Mouse (Mus musculus) heart, embryonic 14.5 days (tissue): Measurements from ENCODE around the gene Prrc2c. TPM values are rescaled to one million over a fixed set of nuclear protein-coding genes. Genes with fewer than 3 reads are reported as not detected.
"Not testable (repeated sequence)": the region's sequence is repeated elsewhere in the genome, so short reads cannot be mapped to it uniquely, and the experiment has no call there.

ENCODE experiments used
- ATAC-seq: fragments of 200-750 bp; cut with Nextera tagmentation; 2 replicates; pipeline ENCODE4 v1.8.0; 2017; ENCODE audit warnings: low read depth, moderate TSS enrichment; ENCODE audit not compliant: insufficient number of reproducible peaks, insufficient read depth, low FRiP score
- H3K27ac ChIP-seq, 2 experiments: fragments of 200-500 bp in 1 of 2; fragments of 300-500 bp in 1 of 2; sonication (generic) in 1 of 2; replicated peaks in 1 of 2; 2 replicates each; pipeline ENCODE4 v1.5.1; 2012 to 2014; ENCODE audit warnings: low read depth in 2 of 2, low read length in 2 of 2, control low read depth in 1 of 2, mild to moderate bottlenecking in 1 of 2, mixed read lengths in 1 of 2; ENCODE audit not compliant: control insufficient read depth in 1 of 2, insufficient read depth in 1 of 2
- H3K27me3 ChIP-seq: fragments of 300-500 bp; sonication (generic); 2 replicates; pipeline ENCODE4 v1.6.1; 2014; ENCODE audit warnings: mild to moderate bottlenecking, low read length, control low read depth; ENCODE audit not compliant: control insufficient read depth, insufficient read depth
- H3K36me3 ChIP-seq: fragments of 300-500 bp; sonication (generic); 2 replicates; pipeline ENCODE4 v1.6.1; 2014; ENCODE audit warnings: mild to moderate bottlenecking, control low read depth, low read length, mixed read lengths; ENCODE audit not compliant: control insufficient read depth, insufficient read depth
- H3K4me1 ChIP-seq, 2 experiments: fragments of 200-500 bp in 1 of 2; fragments of 300-500 bp in 1 of 2; sonication (generic) in 1 of 2; 2 replicates each; pipeline ENCODE4 v1.6.1; 2012 to 2014; ENCODE audit warnings: low read length in 2 of 2, control low read depth in 1 of 2, mixed read lengths in 1 of 2; ENCODE audit not compliant: control insufficient read depth in 2 of 2, insufficient read depth in 2 of 2
- H3K4me2 ChIP-seq: fragments of 300-500 bp; sonication (generic); 2 replicates; pipeline ENCODE4 v1.6.1; 2014; ENCODE audit warnings: mild to moderate bottlenecking, low read length
- H3K4me3 ChIP-seq, 2 experiments: fragments of 200-500 bp in 1 of 2; fragments of 300-500 bp in 1 of 2; sonication (generic) in 1 of 2; 2 replicates each; pipeline ENCODE4 v1.5.1; 2012 to 2014; ENCODE audit warnings: low read length in 2 of 2, mild to moderate bottlenecking in 2 of 2, control low read depth in 1 of 2, low read depth in 1 of 2, moderate library complexity in 1 of 2; ENCODE audit not compliant: control insufficient read depth in 1 of 2, insufficient read depth in 1 of 2
- H3K9ac ChIP-seq: fragments of 300-500 bp; sonication (generic); 2 replicates; pipeline ENCODE4 v1.6.1; 2014; ENCODE audit warnings: mild to moderate bottlenecking, low read length
- H3K9me3 ChIP-seq: fragments of 300-500 bp; sonication (generic); 2 replicates; pipeline ENCODE4 v1.6.1; 2016; ENCODE audit warnings: low read length, control low read depth; ENCODE audit not compliant: control insufficient read depth
- WGBS: fragments of 180-500 bp; shearing (Covaris S2); extraction: QIAGEN DNeasy Blood & Tissue Kit; methylation state at CpG from one replicate; pipeline ENCODE4 v1.1.7; 2014; 5-methylcytosine and 5-hydroxymethylcytosine counted together
- polyA plus RNA-seq: library from polyadenylated mRNA; unstranded; fragments of >200 nt; fragmentation: Nextera tagmentation; extraction: Ambion mirVana; gene quantifications from 2 replicates; pipeline ENCODE4 v1.2.1, GENCODE M21; 2014

The Prrc2c gene
- polyA plus RNA-seq, result 80.1 and 91.7 TPM in 2 replicates

DNA sequence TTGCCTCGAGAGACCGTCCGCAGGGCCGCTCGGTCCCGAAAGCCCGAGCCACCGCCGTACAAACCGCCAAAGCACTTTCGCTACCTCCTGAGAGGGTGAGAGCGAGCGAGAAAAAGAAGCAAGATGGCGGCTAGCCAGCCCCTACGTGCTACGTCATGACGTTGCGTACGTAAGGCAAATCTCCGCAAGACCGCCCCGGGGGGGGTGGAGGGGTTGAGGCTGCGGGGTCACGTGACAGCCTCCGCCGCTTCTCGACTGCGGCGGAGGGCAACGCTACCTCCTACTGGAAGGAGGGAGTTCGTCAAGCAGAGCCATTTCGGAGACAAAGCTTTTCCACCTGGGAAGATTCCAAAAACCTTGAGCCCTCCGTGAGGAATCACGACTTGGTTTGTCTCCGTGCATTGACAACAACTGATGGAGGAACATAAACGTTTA is at the start of gene Prrc2c:
Gene Prrc2c (minus strand): TSS at position 156 of the 435 bp plus-strand sequence.
- H3K4me2 ChIP-seq, result peak within 1 kb of the TSS; percentile 84
- H3K9ac ChIP-seq, result peak within 1 kb of the TSS; percentile 100
- WGBS, result under 1% methylated on average over 36 of the region's 36 CpGs
- no peaks in the 10 kb centered on the region for H3K27me3 ChIP-seq
- H3K4me3 ChIP-seq, result peak within 1 kb of the TSS; percentile 85 to 99
- ATAC-seq, result peak; percentile 94
- H3K9me3 ChIP-seq, result no peaks in the 10 kb centered on the region
- no peaks in the 10 kb centered on the region for H3K36me3 ChIP-seq
- peaks cover 2 to 17% of the 10 kb centered on the region in 2 experiments; a peak in 3 of 4 replicates for H3K4me1 ChIP-seq
- H3K27ac ChIP-seq, result peak within 1 kb of the TSS; percentile 99 to 100

DNA sequence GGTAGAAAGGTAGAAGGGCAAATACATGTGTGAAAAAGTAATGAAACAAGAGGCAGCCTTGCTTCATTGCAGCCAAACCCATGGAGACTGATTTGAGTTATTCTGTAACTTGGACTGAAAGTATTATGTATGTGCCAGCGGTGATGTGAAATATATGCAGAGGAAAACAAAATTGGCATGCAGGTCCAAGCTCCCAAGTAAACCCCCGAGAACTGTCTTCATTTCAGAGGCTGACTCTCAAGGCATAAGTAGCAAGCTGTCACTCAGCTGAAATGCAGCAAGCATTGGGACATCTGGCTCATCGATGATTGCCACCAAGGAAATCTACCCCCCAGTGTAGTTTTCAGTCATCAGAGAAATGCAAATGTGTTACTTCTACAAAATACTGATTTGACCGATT is 44.9 kb upstream of the Prrc2c start:
- 78% methylated on average over 4 of the region's 4 CpGs for WGBS
- Histone ChIP-seq H3K36me3 (no peaks in the 10 kb centered on the region), H3K27ac (no peak overlapping the region), H3K9ac (no peak overlapping the region), H3K9me3 (no peaks in the 10 kb centered on the region), H3K4me1 (no peaks in the 10 kb centered on the region), H3K4me2 (no peak overlapping the region), H3K4me3 (no peak overlapping the region), H3K27me3 (no peaks in the 10 kb centered on the region)
- ATAC-seq, result no peak

GRCm38 (mm10) chr1:162783669-162784248 is 43.4 kb upstream of the Prrc2c start:
- no peak overlapping the region for H3K4me3 ChIP-seq
- WGBS, result 78% methylated on average over 7 of the region's 7 CpGs

GRCm38 (mm10) chr1:162781035-162781434 is 40.7 kb upstream of the Prrc2c start:
- ATAC-seq, H3K9me3 ChIP-seq, H3K9ac ChIP-seq, H3K4me1 ChIP-seq, H3K36me3 ChIP-seq, H3K27me3 ChIP-seq, H3K4me2 ChIP-seq, H3K27ac ChIP-seq, H3K4me3 ChIP-seq: not testable (repeated sequence)
- WGBS, result 89% methylated on average over 2 of the region's 2 CpGs

More at GRCm38 (mm10) chr1:162783669-162784248, 43.4 kb upstream of the Prrc2c start:
- Histone ChIP-seq H3K9me3 (no peaks in the 10 kb centered on the region), H3K27me3 (no peaks in the 10 kb centered on the region), H3K9ac (no peak overlapping the region), H3K36me3 (no peaks in the 10 kb centered on the region), H3K4me2 (no peak overlapping the region), H3K27ac (no peak overlapping the region), H3K4me1 (no peaks in the 10 kb centered on the region)
- ATAC-seq, result no peak

DNA sequence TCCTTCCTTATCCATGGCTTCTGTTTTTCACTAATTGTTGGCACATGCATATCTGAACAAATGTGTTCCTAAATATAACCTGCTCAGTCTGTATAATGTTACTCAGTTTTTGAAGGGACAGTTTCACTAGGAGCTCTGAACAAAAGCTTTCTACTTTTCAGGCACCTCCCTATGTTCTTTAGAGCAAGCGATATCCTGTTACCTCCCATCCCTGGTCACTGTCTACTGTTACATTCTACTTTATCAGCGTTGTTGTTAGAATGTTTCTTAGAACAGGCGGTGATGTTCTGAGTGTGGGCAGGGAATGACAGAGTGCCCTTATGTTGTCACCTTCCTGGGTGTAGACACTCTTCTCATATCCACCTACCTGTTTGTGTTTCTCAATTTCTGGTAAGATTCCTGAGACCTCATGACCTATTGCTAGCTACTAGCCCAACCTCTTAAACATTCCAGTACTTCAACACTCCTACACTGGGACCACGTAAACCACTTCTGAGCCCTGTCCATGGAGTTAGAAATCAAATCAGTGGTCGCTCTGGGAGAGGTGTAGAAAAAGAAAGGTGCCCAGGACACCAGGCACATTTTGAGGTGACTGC is 37.7 kb upstream of the Prrc2c start:
- no peak overlapping the region for H3K27ac ChIP-seq
- H3K4me3 ChIP-seq, result no peak overlapping the region
- no peak overlapping the region for H3K9ac ChIP-seq
- H3K27me3 ChIP-seq, result no peaks in the 10 kb centered on the region
- no peaks in the 10 kb centered on the region for H3K36me3 ChIP-seq
- no peak overlapping the region for H3K4me2 ChIP-seq
- no peak for ATAC-seq
- 45% methylated on average over 5 of the region's 5 CpGs for WGBS
- no peaks in the 10 kb centered on the region for H3K9me3 ChIP-seq
- H3K4me1 ChIP-seq, result peaks cover 0 to 5% of the 10 kb centered on the region in 2 experiments; a peak in 1 of 4 replicates

DNA sequence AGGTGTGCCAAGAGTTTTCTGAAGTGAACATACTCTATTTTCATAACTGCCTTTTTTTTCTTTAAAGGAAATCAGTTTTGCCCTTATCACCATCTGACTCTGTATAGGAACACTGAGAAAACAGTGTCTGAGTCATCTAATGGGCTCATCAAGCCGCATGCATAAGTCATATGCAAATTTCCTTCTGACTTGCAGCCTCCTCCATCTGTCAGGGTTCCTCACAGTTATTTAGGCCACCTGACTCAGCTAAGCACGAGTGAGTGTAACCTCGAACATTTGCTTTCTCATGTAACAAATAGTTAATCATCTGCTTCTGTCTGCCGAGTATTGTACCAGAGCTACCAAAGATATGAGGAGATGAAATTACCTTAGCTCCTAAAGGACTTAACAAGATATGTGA is 33.3 kb upstream of the Prrc2c start:
- H3K4me1 ChIP-seq, result peaks cover 0 to 5% of the 10 kb centered on the region in 2 experiments; a peak in 1 of 4 replicates
- H3K4me2 ChIP-seq, result no peak overlapping the region
- no peaks in the 10 kb centered on the region for H3K36me3 ChIP-seq
- no peak for ATAC-seq
- H3K9ac ChIP-seq, result no peak overlapping the region
- H3K9me3 ChIP-seq, result no peaks in the 10 kb centered on the region
- H3K27ac ChIP-seq, result no peak overlapping the region
- 65% methylated on average over 4 of the region's 4 CpGs for WGBS
- H3K27me3 ChIP-seq, result no peaks in the 10 kb centered on the region
- H3K4me3 ChIP-seq, result no peak overlapping the region

DNA sequence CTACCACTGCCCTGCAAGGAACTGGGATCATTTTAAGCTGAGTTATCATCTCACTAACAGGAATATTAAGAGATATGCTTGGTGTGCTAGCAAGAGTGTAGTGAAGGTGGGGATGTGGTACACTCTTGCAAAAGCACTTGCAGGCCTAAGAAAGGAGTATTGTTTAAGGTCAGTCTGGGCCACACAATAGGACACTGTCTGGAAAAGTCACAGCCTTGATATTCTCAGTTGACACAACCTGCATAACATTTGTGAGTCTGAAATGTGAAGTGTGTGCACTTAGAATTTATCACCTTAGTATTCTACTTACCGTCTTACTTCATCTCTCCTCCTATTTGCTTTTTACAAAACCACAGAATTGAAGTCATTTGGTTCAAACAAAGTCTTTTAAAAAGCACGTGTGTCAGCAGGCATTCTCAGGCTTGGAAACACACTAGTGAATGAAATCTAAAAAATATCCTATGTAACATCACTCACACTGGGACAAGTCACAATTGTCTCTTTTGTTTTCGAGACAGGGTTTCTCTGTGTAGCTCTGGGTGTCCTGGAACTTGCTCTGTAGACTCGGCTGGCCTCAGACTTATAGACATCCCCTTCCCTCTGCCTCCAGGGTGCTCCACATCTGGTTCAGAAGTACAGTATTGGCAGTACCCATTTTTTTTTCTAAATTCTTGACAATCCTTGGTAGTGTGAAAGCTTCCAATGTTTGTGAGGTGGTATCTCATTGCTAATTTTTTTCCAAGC is 31.4 kb upstream of the Prrc2c start:
- no peaks in the 10 kb centered on the region for H3K36me3 ChIP-seq
- H3K27me3 ChIP-seq, result no peaks in the 10 kb centered on the region
- ATAC-seq, result no peak
- no peaks in the 10 kb centered on the region for H3K4me1 ChIP-seq
- no peaks in the 10 kb centered on the region for H3K9me3 ChIP-seq
- no peak overlapping the region for H3K9ac ChIP-seq
- H3K27ac ChIP-seq, result no peak overlapping the region
- H3K4me3 ChIP-seq, result no peak overlapping the region
- 68% methylated on average over 4 of the region's 4 CpGs for WGBS
- H3K4me2 ChIP-seq, result no peak overlapping the region
